Mouse (Mus musculus) myocyte (in vitro differentiated cells): Measurements from ENCODE around the gene Lrrc8e. TPM values are rescaled to one million over a fixed set of nuclear protein-coding genes. Genes with fewer than 3 reads are reported as not detected.

Experiments
- H3K27me3 ChIP-seq: one replicate; pipeline ENCODE4 v1.6.1; 2011; ENCODE audit not compliant: control insufficient read depth, insufficient read depth, insufficient read length
- H3K36me3 ChIP-seq: one replicate; pipeline ENCODE4 v1.6.1; 2011; ENCODE audit not compliant: control insufficient read depth, insufficient read depth
- H3K4me2 ChIP-seq: one replicate; pipeline ENCODE4 v1.6.1; 2011; ENCODE audit warnings: low read depth, control low read depth
- H3K4me3 ChIP-seq: one replicate; pipeline ENCODE4 v1.5.1; 2011; ENCODE audit warnings: mild to moderate bottlenecking, control low read depth, moderate library complexity
- H3K79me2 ChIP-seq: one replicate; pipeline ENCODE4 v1.6.1; 2011; ENCODE audit not compliant: control insufficient read depth, insufficient read depth
- H3ac ChIP-seq: one replicate; pipeline ENCODE4 v1.6.1; 2011; ENCODE audit not compliant: control insufficient read depth, insufficient read length
- CEBPB ChIP-seq: IDR thresholded peaks from 2 replicates; pipeline ENCODE4 v1.6.1; 2011; ENCODE audit warnings: mild to moderate bottlenecking, moderate library complexity; ENCODE audit not compliant: poor library complexity, insufficient read depth, severe bottlenecking
- E2F4 ChIP-seq: IDR thresholded peaks from one replicate; pipeline ENCODE4 v1.6.1; 2011; ENCODE audit warnings: mild to moderate bottlenecking, control low read depth, moderate library complexity; ENCODE audit not compliant: insufficient read depth
- MAX ChIP-seq: IDR thresholded peaks from one replicate; pipeline ENCODE4 v1.6.1; 2011; ENCODE audit warnings: low read depth, mild to moderate bottlenecking, control low read depth
- MYOD1 ChIP-seq, 3 experiments: IDR thresholded peaks; one replicate each; pipeline ENCODE4 v1.6.1; 2011; ENCODE audit warnings: control low read depth in 2 of 3, low read depth in 2 of 3, mild to moderate bottlenecking in 2 of 3, moderate library complexity in 1 of 3; ENCODE audit not compliant: insufficient read length in 2 of 3, control insufficient read depth in 1 of 3
- MYOG ChIP-seq, 3 experiments: IDR thresholded peaks; one replicate each; pipeline ENCODE4 v1.6.1; 2011; ENCODE audit warnings: control low read depth in 2 of 3, low read depth in 2 of 3, mild to moderate bottlenecking in 2 of 3; ENCODE audit not compliant: insufficient read length in 2 of 3, control insufficient read depth in 1 of 3, insufficient read depth in 1 of 3
- POLR2A ChIP-seq: IDR thresholded peaks from one replicate; pipeline ENCODE4 v1.6.1; 2011; ENCODE audit warnings: low read depth, mild to moderate bottlenecking, control low read depth, moderate library complexity; ENCODE audit not compliant: insufficient read length
- POLR2AphosphoS2 ChIP-seq: IDR thresholded peaks from one replicate; pipeline ENCODE4 v1.6.1; 2011; ENCODE audit warnings: low read depth, control low read depth; ENCODE audit not compliant: insufficient read length
- REST ChIP-seq: IDR thresholded peaks from one replicate; pipeline ENCODE4 v1.6.1; 2011; ENCODE audit warnings: mild to moderate bottlenecking, control low read depth, moderate library complexity; ENCODE audit not compliant: insufficient read depth, insufficient read length
- SRF ChIP-seq: IDR thresholded peaks from one replicate; pipeline ENCODE4 v1.6.1; 2011; ENCODE audit warnings: low read depth; ENCODE audit not compliant: control insufficient read depth, insufficient read length
- TCF12 ChIP-seq: IDR thresholded peaks from one replicate; pipeline ENCODE4 v1.6.1; 2011; ENCODE audit warnings: mild to moderate bottlenecking, control low read depth; ENCODE audit not compliant: poor library complexity, insufficient read depth, severe bottlenecking
- TCF3 ChIP-seq: IDR thresholded peaks from one replicate; pipeline ENCODE4 v1.6.1; 2011; ENCODE audit warnings: low read depth, control low read depth; ENCODE audit not compliant: insufficient read length
- USF1 ChIP-seq: IDR thresholded peaks from one replicate; pipeline ENCODE4 v1.6.1; 2011; ENCODE audit warnings: low read depth, mild to moderate bottlenecking, control low read depth, moderate library complexity
- polyA plus RNA-seq: library from polyadenylated mRNA; unstranded; fragments of >200 nt; fragmentation: generic; extraction: Trizol; gene quantifications from one replicate; pipeline ENCODE4 v1.2.1, GENCODE M21; 2012; ENCODE audit warnings: missing spikeins

Gene Lrrc8e
- polyA plus RNA-seq, 1 experiment: 2.4 TPM

GRCm38 (mm10) chr8:4205246-4206123 lies 21.1 kb upstream of the Lrrc8e start:
- no peaks in the 10 kb centered on the region for H3K27me3 ChIP-seq
- H3K36me3 ChIP-seq: no peaks in the 10 kb centered on the region
- H3K4me3 ChIP-seq: no peak overlapping the region

GRCm38 (mm10) chr8:4206182-4207015 lies 20.2 kb upstream of the Lrrc8e start:
- Histone ChIP-seq H3K4me2 (no peak overlapping the region), H3ac (no peak overlapping the region), H3K79me2 (no peaks in the 10 kb centered on the region), H3K4me3 (no peak overlapping the region), H3K36me3 (no peaks in the 10 kb centered on the region), H3K27me3 (no peaks in the 10 kb centered on the region)
- TF ChIP-seq SRF: no peak
- TF ChIP-seq MYOG (IDR thresholded peaks at IDR 0.05; ENCODE audit: control insufficient read depth in 1 of 3, insufficient read depth in 1 of 3, insufficient read length in 2 of 3, low read depth in 2 of 3): no peak
- no peak for TF ChIP-seq TCF12
- TF ChIP-seq TCF3: no peak
- no peak for TF ChIP-seq MYOD1 (IDR thresholded peaks at IDR 0.05; ENCODE audit: control insufficient read depth in 1 of 3, insufficient read length in 2 of 3, low read depth in 2 of 3)
- no peak for TF ChIP-seq MAX
- TF ChIP-seq USF1: no peak
- TF ChIP-seq POLR2A: no peak
- TF ChIP-seq CEBPB: no peak
- no peak for TF ChIP-seq E2F4
- no peak for TF ChIP-seq REST
- TF ChIP-seq POLR2AphosphoS2: no peak

More at GRCm38 (mm10) chr8:4205246-4206123, 21.1 kb upstream of the Lrrc8e start:
- TF ChIP-seq CEBPB (no peak), E2F4 (no peak), MAX (no peak), SRF (no peak), MYOG (IDR thresholded peaks at IDR 0.05; ENCODE audit: control insufficient read depth in 1 of 3, insufficient read depth in 1 of 3, insufficient read length in 2 of 3, low read depth in 2 of 3) (no peak), REST (no peak), TCF3 (no peak), POLR2AphosphoS2 (no peak), POLR2A (no peak), TCF12 (no peak), USF1 (no peak), MYOD1 (IDR thresholded peaks at IDR 0.05; ENCODE audit: control insufficient read depth in 1 of 3, insufficient read length in 2 of 3, low read depth in 2 of 3) (no peak)
- Histone ChIP-seq H3K79me2 (no peaks in the 10 kb centered on the region), H3ac (no peak overlapping the region), H3K4me2 (no peak overlapping the region)

- no peaks in the 10 kb centered on the region for H3K27me3 ChIP-seq
- no peak for TF ChIP-seq SRF
- no peak for TF ChIP-seq CEBPB
- TF ChIP-seq E2F4: no peak
- no peak for TF ChIP-seq MYOG (IDR thresholded peaks at IDR 0.05; ENCODE audit: control insufficient read depth in 1 of 3, insufficient read depth in 1 of 3, insufficient read length in 2 of 3, low read depth in 2 of 3)
- no peak for TF ChIP-seq USF1
These were observed 19.6 kb upstream of the Lrrc8e start for GRCm38 (mm10) chr8:4207016-4207350.

GRCm38 (mm10) chr8:4211097-4211496 lies 15.5 kb upstream of the Lrrc8e start:
- Histone ChIP-seq H3K79me2 (no peaks in the 10 kb centered on the region), H3K27me3 (no peaks in the 10 kb centered on the region), H3ac (no peak overlapping the region), H3K4me2 (no peak overlapping the region), H3K4me3 (no peak overlapping the region), H3K36me3 (no peaks in the 10 kb centered on the region)
- no peak for TF ChIP-seq E2F4

More at GRCm38 (mm10) chr8:4207016-4207350, 19.6 kb upstream of the Lrrc8e start:
- Histone ChIP-seq H3K79me2 (no peaks in the 10 kb centered on the region), H3ac (no peak overlapping the region), H3K4me2 (no peak overlapping the region), H3K36me3 (no peaks in the 10 kb centered on the region), H3K4me3 (no peak overlapping the region)

- Histone ChIP-seq H3K4me3 (no peak overlapping the region), H3K4me2 (peak overlapping the region; percentile 77), H3K27me3 (peaks cover 8% of the 10 kb centered on the region)
These were observed 13.8 kb upstream of the Lrrc8e start for GRCm38 (mm10) chr8:4212809-4213209.

More at GRCm38 (mm10) chr8:4212809-4213209, 13.8 kb upstream of the Lrrc8e start:
- Histone ChIP-seq H3K36me3 (no peaks in the 10 kb centered on the region), H3K79me2 (no peaks in the 10 kb centered on the region), H3ac (peak overlapping the region; percentile 11)
- TF ChIP-seq TCF12 (no peak), USF1 (no peak), POLR2AphosphoS2 (no peak), MAX (no peak), MYOG (IDR thresholded peaks at IDR 0.05; ENCODE audit: control insufficient read depth in 1 of 3, insufficient read depth in 1 of 3, insufficient read length in 2 of 3, low read depth in 2 of 3) (no peak), POLR2A (no peak)
